Mouse (Mus musculus): ENCODE results near the gene Mroh3.

GRCm38 (mm10) chr1:136165436-136165835, 47.2 kb downstream of the Mroh3 start:
- TF ChIP-seq CTCF (IDR thresholded peaks at IDR 0.05; ENCODE audit: control insufficient read depth, insufficient read depth, low read length) (no peak), POLR2A (IDR thresholded peaks at IDR 0.05; ENCODE audit: borderline replicate concordance, control insufficient read depth, low read depth, low read length) (no peak)

Measured in bone marrow, adult 2 months (tissue).